Comparison of ENCODE assay signal across 8 mouse cellular contexts in the genomic region with DNA sequence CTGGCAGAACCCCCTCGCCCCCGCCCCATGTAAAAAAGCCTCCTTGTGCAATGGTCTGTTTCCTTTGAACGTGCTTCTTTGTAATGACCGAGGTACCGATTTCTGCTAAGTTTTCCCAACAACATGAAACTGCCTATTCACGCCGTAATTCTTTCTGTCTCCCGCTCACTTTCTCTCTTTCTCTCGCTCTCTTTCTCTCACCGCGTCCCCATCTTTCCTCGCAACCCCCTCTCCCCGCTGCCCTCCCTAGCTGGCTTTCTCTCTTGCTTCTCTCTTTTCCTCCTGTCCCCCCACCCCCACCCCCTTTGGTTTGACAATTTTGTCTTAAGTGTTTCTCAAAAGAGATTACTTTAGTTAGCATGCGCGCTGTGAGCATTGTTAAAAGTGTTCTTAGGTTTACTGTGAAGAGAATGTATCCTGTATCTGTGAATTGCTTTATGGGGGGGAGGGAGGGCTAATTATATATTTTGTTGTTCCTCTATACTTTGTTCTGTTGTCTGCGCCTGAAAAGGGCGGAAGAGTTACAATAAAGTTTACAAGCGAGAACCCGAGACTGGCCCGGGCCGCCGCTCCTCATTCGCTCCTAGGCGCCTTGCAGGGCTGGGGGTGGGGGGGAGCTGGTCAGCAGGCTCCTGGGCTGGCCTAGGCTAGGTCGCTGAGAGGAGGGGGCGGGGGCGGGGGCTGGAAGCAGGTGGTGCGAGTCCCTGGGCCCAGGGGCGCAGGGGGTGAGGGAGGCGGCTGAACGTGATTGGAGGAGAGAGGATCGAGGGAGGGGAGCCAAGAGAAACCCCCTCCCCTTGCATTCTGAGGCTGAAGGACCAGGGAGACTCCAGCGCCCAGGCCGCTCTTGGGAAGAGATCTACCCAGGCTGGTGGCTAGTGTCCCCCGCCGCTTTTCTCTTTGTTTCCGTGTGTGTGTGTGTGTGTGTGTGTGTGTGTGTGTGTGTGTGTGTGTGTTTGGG. TPM values are rescaled to one million over a fixed set of nuclear protein-coding genes. Genes with fewer than 3 reads are reported as not detected.
DNase-seq lines count a peak whose midpoint lies in the region; ATAC-seq and TF ChIP-seq lines count a peak whose summit lies in the region.

No protein-coding gene starts in this region.

- peak; percentile 64 for TF ChIP-seq POLR2A in kidney, adult 2 months (IDR thresholded peaks at IDR 0.05; ENCODE audit: low read depth, low read length)
- TF ChIP-seq POLR2A in cerebellum, adult 2 months (IDR thresholded peaks at IDR 0.05; ENCODE audit: borderline replicate concordance, insufficient read depth, low read length): no peak

- 1% methylated on average over 32 of the region's 37 CpGs for WGBS in forebrain, embryonic 13.5 days
- WGBS in forebrain, embryonic 11.5 days: under 1% methylated on average over 31 of the region's 37 CpGs
- WGBS in kidney, adult 2 months: under 1% methylated on average over 36 of the region's 37 CpGs
- WGBS in midbrain, embryonic 11.5 days: under 1% methylated on average over 37 of the region's 37 CpGs
- WGBS in cerebellum, adult 2 months: 2% methylated on average over 37 of the region's 37 CpGs

- H3K9ac ChIP-seq in forebrain, embryonic 13.5 days: no peak overlapping the region
- H3K9ac ChIP-seq in forebrain, embryonic 11.5 days (ENCODE audit: low read length): no peak overlapping the region
- no peak overlapping the region for H3K9ac ChIP-seq in midbrain, embryonic 11.5 days (ENCODE audit: low read length)

- TF ChIP-seq CTCF in kidney, adult 2 months (conservative IDR thresholded peaks at IDR 0.05; ENCODE audit: insufficient read depth, insufficient read length, low read depth, low read length): no peak
- TF ChIP-seq CTCF in cerebellum, adult 2 months (IDR thresholded peaks at IDR 0.05; ENCODE audit: borderline replicate concordance, insufficient read depth, low read depth, low read length): no peak

- no peak for ATAC-seq in forebrain, embryonic 13.5 days
- no peak for ATAC-seq in forebrain, embryonic 11.5 days (replicated peaks; ENCODE audit: low FRiP score)
- no peak for ATAC-seq in midbrain, embryonic 11.5 days (ENCODE audit: low FRiP score)
- ATAC-seq in cerebellum, adult (ENCODE audit: insufficient number of reproducible peaks, low FRiP score, low TSS enrichment): no peak

- 0 out of 2 replicates have a peak overlapping the region, but pooled peaks have one; percentile 48 for H3K4me2 ChIP-seq in forebrain, embryonic 13.5 days
- no peak overlapping the region for H3K4me2 ChIP-seq in forebrain, embryonic 11.5 days (ENCODE audit: low read depth, low read length, severe bottlenecking)
- H3K4me2 ChIP-seq in midbrain, embryonic 11.5 days: peak overlapping the region; percentile 39; the same call in 1 of the 2 replicates

- no peak overlapping the region for H3K4me3 ChIP-seq in forebrain, embryonic 13.5 days
- no peak overlapping the region for H3K4me3 ChIP-seq in forebrain, embryonic 11.5 days (ENCODE audit: low read depth, low read length)
- H3K4me3 ChIP-seq in brown adipose tissue, adult 24 weeks (ENCODE audit: insufficient read depth, low read depth, low read length): peak overlapping the region; percentile 77
- H3K4me3 ChIP-seq in kidney, adult 2 months (ENCODE audit: insufficient read depth, low read depth, low read length): peak overlapping the region; percentile 79
- H3K4me3 ChIP-seq in midbrain, embryonic 11.5 days (ENCODE audit: low read depth, low read length): no peak overlapping the region; the same call in 1 of the 2 replicates
- no peak overlapping the region for H3K4me3 ChIP-seq in cerebellum, adult 2 months (replicated peaks; ENCODE audit: insufficient read depth, low read depth, low read length)

- no peak overlapping the region for H3K27ac ChIP-seq in forebrain, embryonic 13.5 days
- no peak overlapping the region for H3K27ac ChIP-seq in forebrain, embryonic 11.5 days (ENCODE audit: low read depth, low read length)
- peak overlapping the region; percentile 95 for H3K27ac ChIP-seq in brown adipose tissue, adult 24 weeks (replicated peaks; ENCODE audit: low read depth, low read length)
- peak overlapping the region; percentile 100 for H3K27ac ChIP-seq in kidney, adult 2 months (ENCODE audit: insufficient read depth, low read depth, low read length)
- H3K27ac ChIP-seq in midbrain, embryonic 11.5 days (ENCODE audit: low read depth, low read length): no peak overlapping the region
- H3K27ac ChIP-seq in cerebellum, adult 2 months (ENCODE audit: insufficient read depth, low read length): no peak overlapping the region

- H3K9me3 ChIP-seq in forebrain, embryonic 13.5 days (replicated peaks): no peaks in the 10 kb centered on the region
- H3K9me3 ChIP-seq in forebrain, embryonic 11.5 days (ENCODE audit: control insufficient read depth, low read length): no peaks in the 10 kb centered on the region
- no peaks in the 10 kb centered on the region for H3K9me3 ChIP-seq in midbrain, embryonic 11.5 days (ENCODE audit: control insufficient read depth, low read length)

- peaks cover 99% of the 10 kb centered on the region for H3K27me3 ChIP-seq in forebrain, embryonic 13.5 days
- H3K27me3 ChIP-seq in forebrain, embryonic 11.5 days (ENCODE audit: control insufficient read depth, insufficient read depth, low read length): peaks cover 99% of the 10 kb centered on the region
- H3K27me3 ChIP-seq in kidney, adult 2 months (replicated peaks; ENCODE audit: control insufficient read depth, insufficient read depth, low read length): no peaks in the 10 kb centered on the region
- peaks cover 100% of the 10 kb centered on the region for H3K27me3 ChIP-seq in midbrain, embryonic 11.5 days (ENCODE audit: control insufficient read depth, insufficient read depth, low read length)
- H3K27me3 ChIP-seq in cerebellum, adult 2 months (ENCODE audit: control insufficient read depth, insufficient read depth, low read length): peaks cover 29% of the 10 kb centered on the region; the same call in 1 of the 2 replicates

- peaks cover 14% of the 10 kb centered on the region for H3K4me1 ChIP-seq in forebrain, embryonic 13.5 days
- H3K4me1 ChIP-seq in forebrain, embryonic 11.5 days (replicated peaks; ENCODE audit: control insufficient read depth, insufficient read depth, low read length): no peaks in the 10 kb centered on the region; the same call in none of the 2 replicates
- H3K4me1 ChIP-seq in brown adipose tissue, adult 24 weeks (ENCODE audit: control insufficient read depth, insufficient read depth, insufficient read length, low read length): no peaks in the 10 kb centered on the region
- H3K4me1 ChIP-seq in kidney, adult 2 months (ENCODE audit: control insufficient read depth, insufficient read depth, low read length): peaks cover 17% of the 10 kb centered on the region; the same call in 1 of the 2 replicates
- no peaks in the 10 kb centered on the region for H3K4me1 ChIP-seq in midbrain, embryonic 11.5 days (ENCODE audit: control insufficient read depth, insufficient read depth, low read length)
- H3K4me1 ChIP-seq in cerebellum, adult 2 months (ENCODE audit: control insufficient read depth, insufficient read depth, low read length): no peaks in the 10 kb centered on the region

- DNase-seq in forebrain, embryonic 11.5 days (ENCODE audit: low spot score): no peak
- peak; percentile 85 for DNase-seq in kidney, adult 2 months
- DNase-seq in midbrain, embryonic 11.5 days (ENCODE audit: low spot score, missing footprints): peak; percentile 94
- no peak for DNase-seq in urinary bladder, postnatal 36 days (ENCODE audit: low spot score in 2 of 2)
- no peak for DNase-seq in cerebellum, adult 2 months

- no peaks in the 10 kb centered on the region for H3K36me3 ChIP-seq in forebrain, embryonic 13.5 days (ENCODE audit: poor library complexity, severe bottlenecking)
- no peaks in the 10 kb centered on the region for H3K36me3 ChIP-seq in forebrain, embryonic 11.5 days (ENCODE audit: control insufficient read depth, insufficient read depth, low read length)
- H3K36me3 ChIP-seq in kidney, adult 2 months (ENCODE audit: control insufficient read depth, insufficient read depth, low read length): no peaks in the 10 kb centered on the region
- H3K36me3 ChIP-seq in midbrain, embryonic 11.5 days (ENCODE audit: control insufficient read depth, insufficient read depth, low read length): no peaks in the 10 kb centered on the region

RNA-seq across cellular contexts. Expression of a gene that starts 1.4 kb away (rescaled TPM):
- not detected in 2 replicates for polyA plus RNA-seq in forebrain, embryonic 13.5 days (2015; fragmentation: Nextera tagmentation; extraction: Ambion mirVana)
- polyA plus RNA-seq in forebrain, embryonic 11.5 days (2014; fragmentation: Nextera tagmentation; extraction: Ambion mirVana): 0.21 TPM in 1 of 2 replicates, not detected in the other
- 2.1 and 2.6 TPM in 2 replicates for polyA plus RNA-seq in brown adipose tissue, adult 24 weeks (2012; ENCODE audit: insufficient read depth, insufficient read length, missing spikeins)
- polyA plus RNA-seq in kidney, adult 2 months (2012; rRNA removed): 15.5 and 16.5 TPM in 2 replicates
- polyA plus RNA-seq in midbrain, embryonic 11.5 days (2014; fragmentation: Nextera tagmentation; extraction: Ambion mirVana): not detected in 2 replicates
- 0.11 TPM in 1 of 2 replicates, not detected in the other for polyA plus RNA-seq in cerebellum, adult 2 months (2012; rRNA removed)

RNA-seq across cellular contexts. Expression of a gene that starts 3.3 kb away (rescaled TPM):
- not detected in 2 replicates for polyA plus RNA-seq in forebrain, embryonic 13.5 days (2015; fragmentation: Nextera tagmentation; extraction: Ambion mirVana)
- polyA plus RNA-seq in forebrain, embryonic 11.5 days (2014; fragmentation: Nextera tagmentation; extraction: Ambion mirVana): not detected in 2 replicates
- polyA plus RNA-seq in brown adipose tissue, adult 24 weeks (2012; ENCODE audit: insufficient read depth, insufficient read length, missing spikeins): 0.58 and 1.9 TPM in 2 replicates
- 51.7 and 69.9 TPM in 2 replicates for polyA plus RNA-seq in kidney, adult 2 months (2012; rRNA removed)
- polyA plus RNA-seq in midbrain, embryonic 11.5 days (2014; fragmentation: Nextera tagmentation; extraction: Ambion mirVana): not detected in 2 replicates
- polyA plus RNA-seq in cerebellum, adult 2 months (2012; rRNA removed): 0.11 and 1.0 TPM in 2 replicates

RNA-seq across cellular contexts. Expression of a gene that starts 7.2 kb away (rescaled TPM):
- not detected in 2 replicates for polyA plus RNA-seq in forebrain, embryonic 13.5 days (2015; fragmentation: Nextera tagmentation; extraction: Ambion mirVana)
- not detected in 2 replicates for polyA plus RNA-seq in forebrain, embryonic 11.5 days (2014; fragmentation: Nextera tagmentation; extraction: Ambion mirVana)
- polyA plus RNA-seq in brown adipose tissue, adult 24 weeks (2012; ENCODE audit: insufficient read depth, insufficient read length, missing spikeins): 0.91 and 1.9 TPM in 2 replicates
- 62.7 and 67.9 TPM in 2 replicates for polyA plus RNA-seq in kidney, adult 2 months (2012; rRNA removed)
- not detected in 2 replicates for polyA plus RNA-seq in midbrain, embryonic 11.5 days (2014; fragmentation: Nextera tagmentation; extraction: Ambion mirVana)
- polyA plus RNA-seq in cerebellum, adult 2 months (2012; rRNA removed): 1.5 and 3.2 TPM in 2 replicates

RNA-seq across cellular contexts. Expression of a gene that starts 13.8 kb away (rescaled TPM):
- polyA plus RNA-seq in forebrain, embryonic 13.5 days (2015; fragmentation: Nextera tagmentation; extraction: Ambion mirVana): not detected in 2 replicates
- not detected in 2 replicates for polyA plus RNA-seq in forebrain, embryonic 11.5 days (2014; fragmentation: Nextera tagmentation; extraction: Ambion mirVana)
- not detected in 2 replicates for polyA plus RNA-seq in brown adipose tissue, adult 24 weeks (2012; ENCODE audit: insufficient read depth, insufficient read length, missing spikeins)
- 27.8 and 29.6 TPM in 2 replicates for polyA plus RNA-seq in kidney, adult 2 months (2012; rRNA removed)
- not detected in 2 replicates for polyA plus RNA-seq in midbrain, embryonic 11.5 days (2014; fragmentation: Nextera tagmentation; extraction: Ambion mirVana)
- not detected in 2 replicates for polyA plus RNA-seq in cerebellum, adult 2 months (2012; rRNA removed)

RNA-seq across cellular contexts. Expression of a gene that starts 18.1 kb away (rescaled TPM):
- polyA plus RNA-seq in forebrain, embryonic 13.5 days (2015; fragmentation: Nextera tagmentation; extraction: Ambion mirVana): 0.09 TPM in 1 of 2 replicates, not detected in the other
- polyA plus RNA-seq in forebrain, embryonic 11.5 days (2014; fragmentation: Nextera tagmentation; extraction: Ambion mirVana): 0.21 TPM in 1 of 2 replicates, not detected in the other
- polyA plus RNA-seq in brown adipose tissue, adult 24 weeks (2012; ENCODE audit: insufficient read depth, insufficient read length, missing spikeins): 1.1 and 1.2 TPM in 2 replicates
- polyA plus RNA-seq in kidney, adult 2 months (2012; rRNA removed): 7.7 and 8.4 TPM in 2 replicates
- polyA plus RNA-seq in midbrain, embryonic 11.5 days (2014; fragmentation: Nextera tagmentation; extraction: Ambion mirVana): not detected in 2 replicates
- polyA plus RNA-seq in cerebellum, adult 2 months (2012; rRNA removed): 6.8 and 9.3 TPM in 2 replicates

Comparison
In these comparisons a context has a peak if more than half of its experiments do, and no peak if none do; other contexts are left out.
1. H3K27ac ChIP-seq: peak in brown adipose tissue, adult 24 weeks (single experiment) and kidney, adult 2 months (single experiment); none in forebrain, embryonic 13.5 days (single experiment), forebrain, embryonic 11.5 days (single experiment), midbrain, embryonic 11.5 days (single experiment) and cerebellum, adult 2 months (single experiment).
2. H3K4me3 ChIP-seq: peak in brown adipose tissue, adult 24 weeks (single experiment) and kidney, adult 2 months (single experiment); none in forebrain, embryonic 13.5 days (single experiment), forebrain, embryonic 11.5 days (single experiment), midbrain, embryonic 11.5 days (single experiment) and cerebellum, adult 2 months (single experiment).
3. DNase-seq: peak in kidney, adult 2 months (single experiment) and midbrain, embryonic 11.5 days (single experiment); none in forebrain, embryonic 11.5 days (single experiment), urinary bladder, postnatal 36 days (0 of 2) and cerebellum, adult 2 months (0 of 2).
4. RNA of a gene that starts 3.3 kb away (polyA plus RNA-seq): 51.7 to 69.9 TPM in kidney, adult 2 months; 0.58 to 1.9 TPM in brown adipose tissue, adult 24 weeks, 0.11 to 1.0 TPM in cerebellum, adult 2 months, not detected in forebrain, embryonic 13.5 days, not detected in forebrain, embryonic 11.5 days and not detected in midbrain, embryonic 11.5 days; every median in the first group is over 10 times any median in the second.
5. RNA of a gene that starts 7.2 kb away (polyA plus RNA-seq): 62.7 to 67.9 TPM in kidney, adult 2 months; 1.5 to 3.2 TPM in cerebellum, adult 2 months, 0.91 to 1.9 TPM in brown adipose tissue, adult 24 weeks, not detected in midbrain, embryonic 11.5 days, not detected in forebrain, embryonic 13.5 days and not detected in forebrain, embryonic 11.5 days; every median in the first group is over 10 times any median in the second.